Mouse (Mus musculus) hindlimb bud, embryonic 11.5 days (tissue): ENCODE data around the gene Fam166a.
A peak's percentile ranks its signal among the peaks of the same experiment; 100 is the strongest.
"Not testable (repeated sequence)": the region's sequence is repeated elsewhere in the genome, so short reads cannot be mapped to it uniquely, and the experiment has no call there.

Source experiments
- DNase-seq: peaks from one replicate; pipeline ENCODE4 v3.0.0-alpha.2; 2012; ENCODE audit warnings: low read depth, low spot score; ENCODE audit errors: extremely low spot score

Gene Fam166a

GRCm38 (mm10) chr2:25240723-25241437 is 22.3 kb downstream of the Fam166a start:
- no peak for DNase-seq

- DNase-seq = no peak
These were observed 22.9 kb downstream of the Fam166a start for GRCm38 (mm10) chr2:25241438-25241775.

- no peak for DNase-seq
These were observed 23.6 kb downstream of the Fam166a start, which contains the start of the genes Rnf208 and Cysrt1 for GRCm38 (mm10) chr2:25242101-25242506. TSS of gene Rnf208 (plus strand) at chr2:25242255. TSS of gene Cysrt1 (minus strand) at chr2:25242452.

- no peak for DNase-seq
These were observed 24.8 kb downstream of the Fam166a start for GRCm38 (mm10) chr2:25243342-25243741.

GRCm38 (mm10) chr2:25244144-25244543 is 25.6 kb downstream of the Fam166a start:
- DNase-seq = no peak

GRCm38 (mm10) chr2:25246183-25247072 is 27.9 kb downstream of the Fam166a start, which contains the start of gene AL732309.1:
TSS of gene AL732309.1 (minus strand) at chr2:25246863.
- DNase-seq = no peak

- DNase-seq = no peak
These were observed 33.8 kb downstream of the Fam166a start for GRCm38 (mm10) chr2:25252331-25252730.

GRCm38 (mm10) chr2:25255284-25255779 is 36.8 kb downstream of the Fam166a start, which contains the start of gene Tmem203:
TSS of gene Tmem203 (plus strand) at chr2:25255439.
- peak; percentile 62 for DNase-seq

GRCm38 (mm10) chr2:25256443-25257109 is 38.0 kb downstream of the Fam166a start:
- DNase-seq = not testable (repeated sequence)

- not testable (repeated sequence) for DNase-seq
These were observed 38.7 kb downstream of the Fam166a start for GRCm38 (mm10) chr2:25257250-25257649.

- no peak for DNase-seq
These were observed 40.3 kb downstream of the Fam166a start for GRCm38 (mm10) chr2:25258887-25259286.

- DNase-seq = no peak
These were observed 43.3 kb downstream of the Fam166a start for GRCm38 (mm10) chr2:25261870-25262269.

GRCm38 (mm10) chr2:25262291-25262767 is 43.8 kb downstream of the Fam166a start, which contains the start of gene Tprn:
TSS of gene Tprn (plus strand) at chr2:25262618.
- peak; percentile 86 for DNase-seq

- DNase-seq = no peak
These were observed 44.5 kb downstream of the Fam166a start for GRCm38 (mm10) chr2:25262795-25263622.

GRCm38 (mm10) chr2:25263623-25264285 is 45.2 kb downstream of the Fam166a start:
- no peak for DNase-seq

- DNase-seq = no peak
These were observed 45.7 kb downstream of the Fam166a start for GRCm38 (mm10) chr2:25264286-25264660.

GRCm38 (mm10) chr2:25264851-25265250 is 46.3 kb downstream of the Fam166a start:
- no peak for DNase-seq

- DNase-seq = no peak
These were observed 47.5 kb downstream of the Fam166a start for GRCm38 (mm10) chr2:25265897-25266656.

- no peak for DNase-seq
These were observed 48.2 kb downstream of the Fam166a start for GRCm38 (mm10) chr2:25266720-25267119.
